Mouse (Mus musculus): ENCODE measurements around the gene Gtpbp1. TPM values are rescaled to one million over a fixed set of nuclear protein-coding genes. Genes with fewer than 3 reads are reported as not detected.
A peak's percentile ranks its signal among the peaks of the same experiment; 100 is the strongest.
"Not testable (repeated sequence)": the region's sequence is repeated elsewhere in the genome, so short reads cannot be mapped to it uniquely, and the experiment has no call there.

Gtpbp1 gene
- polyA plus RNA-seq, 1 experiment from 2014 or later, result 53.9 TPM

GRCm38 (mm10) chr15:79670249-79670971 is 20.2 kb upstream of the Gtpbp1 start, which contains the start of gene Tomm22:
TSS of gene Tomm22 (plus strand) at chr15:79670861.
- H3K27ac ChIP-seq, result peak within 1 kb of the TSS; percentile 88

GRCm38 (mm10) chr15:79670972-79671299 is 19.7 kb upstream of the Gtpbp1 start:
- no peak for DNase-seq (ENCODE audit: low spot score)
- peaks cover 6% of the 10 kb centered on the region for H3K4me1 ChIP-seq
- no peaks in the 10 kb centered on the region for H3K27me3 ChIP-seq (ENCODE audit: low read depth, poor library complexity, severe bottlenecking)
- WGBS, result under 1% methylated on average over 37 of the region's 37 CpGs
- H3K36me3 ChIP-seq, result peaks cover 64% of the 10 kb centered on the region
- H3K27ac ChIP-seq, result peak overlapping the region; percentile 88
- H3K4me3 ChIP-seq, result peak overlapping the region; percentile 94
- H3K9me3 ChIP-seq (replicated peaks), result no peaks in the 10 kb centered on the region

More at GRCm38 (mm10) chr15:79670249-79670971, 20.2 kb upstream of the Gtpbp1 start, which contains the start of gene Tomm22:
- Histone ChIP-seq H3K4me3 (peak within 1 kb of the TSS; percentile 94), H3K27me3 (ENCODE audit: low read depth, poor library complexity, severe bottlenecking) (no peaks in the 10 kb centered on the region), H3K9me3 (replicated peaks) (no peaks in the 10 kb centered on the region), H3K36me3 (peaks cover 64% of the 10 kb centered on the region), H3K4me1 (peaks cover 6% of the 10 kb centered on the region)
- peak; percentile 93 for DNase-seq (ENCODE audit: low spot score)
- 21% methylated on average over 33 of the region's 33 CpGs for WGBS

GRCm38 (mm10) chr15:79671828-79672348 is 18.8 kb upstream of the Gtpbp1 start:
- not testable (repeated sequence) for H3K27ac ChIP-seq; H3K9me3 ChIP-seq (replicated peaks); H3K4me1 ChIP-seq; H3K27me3 ChIP-seq (ENCODE audit: low read depth, poor library complexity, severe bottlenecking); DNase-seq (ENCODE audit: low spot score)
- 92% methylated on average over 11 of the region's 11 CpGs for WGBS
- H3K4me3 ChIP-seq, result peak overlapping the region; percentile 94
- H3K36me3 ChIP-seq, result peaks cover 64% of the 10 kb centered on the region

GRCm38 (mm10) chr15:79677936-79678335 is 12.7 kb upstream of the Gtpbp1 start:
- Histone ChIP-seq H3K4me1 (0 out of 2 replicates have a peak, but pooled peaks cover 3% of the 10 kb centered on the region), H3K9me3 (replicated peaks) (no peaks in the 10 kb centered on the region), H3K36me3 (peaks cover 73% of the 10 kb centered on the region), H3K27ac (no peak overlapping the region), H3K27me3 (ENCODE audit: low read depth, poor library complexity, severe bottlenecking) (no peaks in the 10 kb centered on the region), H3K4me3 (no peak overlapping the region)
- no peak for DNase-seq (ENCODE audit: low spot score)
- WGBS, result 96% methylated on average over 2 of the region's 2 CpGs

GRCm38 (mm10) chr15:79681973-79682372 is 8.7 kb upstream of the Gtpbp1 start:
- H3K27me3 ChIP-seq (ENCODE audit: low read depth, poor library complexity, severe bottlenecking), result no peaks in the 10 kb centered on the region
- DNase-seq (ENCODE audit: low spot score), result no peak
- no peaks in the 10 kb centered on the region for H3K9me3 ChIP-seq (replicated peaks)
- H3K4me1 ChIP-seq, result peaks cover 39% of the 10 kb centered on the region
- H3K27ac ChIP-seq, result no peak overlapping the region
- H3K36me3 ChIP-seq, result peaks cover 41% of the 10 kb centered on the region
- H3K4me3 ChIP-seq, result no peak overlapping the region
- WGBS, result 87% methylated on average over 4 of the region's 4 CpGs

- 92% methylated on average over 6 of the region's 6 CpGs for WGBS
- H3K36me3 ChIP-seq, result peaks cover 29% of the 10 kb centered on the region
- no peaks in the 10 kb centered on the region for H3K27me3 ChIP-seq (ENCODE audit: low read depth, poor library complexity, severe bottlenecking)
- no peaks in the 10 kb centered on the region for H3K9me3 ChIP-seq (replicated peaks)
- DNase-seq (ENCODE audit: low spot score), result no peak
- peaks cover 39% of the 10 kb centered on the region for H3K4me1 ChIP-seq
- no peak overlapping the region for H3K4me3 ChIP-seq
- no peak overlapping the region for H3K27ac ChIP-seq
These were observed 7.5 kb upstream of the Gtpbp1 start for GRCm38 (mm10) chr15:79683146-79683545.

- peak overlapping the region; percentile 92; the same call in 1 of the 2 replicates for H3K4me3 ChIP-seq
- H3K27me3 ChIP-seq (ENCODE audit: low read depth, poor library complexity, severe bottlenecking), result no peaks in the 10 kb centered on the region
- H3K36me3 ChIP-seq, result peaks cover 27% of the 10 kb centered on the region
- H3K4me1 ChIP-seq, result peaks cover 46% of the 10 kb centered on the region
- no peaks in the 10 kb centered on the region for H3K9me3 ChIP-seq (replicated peaks)
- 81% methylated on average over 19 of the region's 19 CpGs for WGBS
- no peak overlapping the region for H3K27ac ChIP-seq
- no peak for DNase-seq (ENCODE audit: low spot score)
These were observed 6.8 kb upstream of the Gtpbp1 start for GRCm38 (mm10) chr15:79683707-79684465.

- WGBS, result 88% methylated on average over 6 of the region's 6 CpGs
- no peaks in the 10 kb centered on the region for H3K27me3 ChIP-seq (ENCODE audit: low read depth, poor library complexity, severe bottlenecking)
- H3K9me3 ChIP-seq (replicated peaks), result no peaks in the 10 kb centered on the region
- H3K27ac ChIP-seq, result no peak overlapping the region
- peak overlapping the region; percentile 92 for H3K4me3 ChIP-seq
- no peak for DNase-seq (ENCODE audit: low spot score)
- peaks cover 20% of the 10 kb centered on the region for H3K36me3 ChIP-seq
- H3K4me1 ChIP-seq, result peaks cover 53% of the 10 kb centered on the region
These were observed 6.0 kb upstream of the Gtpbp1 start for GRCm38 (mm10) chr15:79684616-79685015.

GRCm38 (mm10) chr15:79685141-79685641 is 5.5 kb upstream of the Gtpbp1 start:
- no peaks in the 10 kb centered on the region for H3K27me3 ChIP-seq (ENCODE audit: low read depth, poor library complexity, severe bottlenecking)
- peaks cover 58% of the 10 kb centered on the region for H3K4me1 ChIP-seq
- peaks cover 17% of the 10 kb centered on the region for H3K36me3 ChIP-seq
- WGBS, result 28% methylated on average over 6 of the region's 6 CpGs
- H3K27ac ChIP-seq, result 0 out of 2 replicates have a peak overlapping the region, but pooled peaks have one; percentile 55
- no peaks in the 10 kb centered on the region for H3K9me3 ChIP-seq (replicated peaks)
- no peak for DNase-seq (ENCODE audit: low spot score)
- peak overlapping the region; percentile 92 for H3K4me3 ChIP-seq

GRCm38 (mm10) chr15:79686046-79686869 is 4.4 kb upstream of the Gtpbp1 start:
- Histone ChIP-seq H3K4me1 (peaks cover 59% of the 10 kb centered on the region), H3K36me3 (peaks cover 14% of the 10 kb centered on the region), H3K9me3 (replicated peaks) (no peaks in the 10 kb centered on the region), H3K4me3 (peak overlapping the region; percentile 92), H3K27ac (peak overlapping the region; percentile 95), H3K27me3 (ENCODE audit: low read depth, poor library complexity, severe bottlenecking) (no peaks in the 10 kb centered on the region)
- no peak for DNase-seq (ENCODE audit: low spot score)
- WGBS, result 28% methylated on average over 15 of the region's 15 CpGs

- peaks cover 69% of the 10 kb centered on the region for H3K4me1 ChIP-seq
- H3K36me3 ChIP-seq, result peaks cover 10% of the 10 kb centered on the region
- H3K27me3 ChIP-seq (ENCODE audit: low read depth, poor library complexity, severe bottlenecking), result no peaks in the 10 kb centered on the region
- peak overlapping the region; percentile 92 for H3K4me3 ChIP-seq
- DNase-seq (ENCODE audit: low spot score), result peak; percentile 78
- H3K9me3 ChIP-seq (replicated peaks), result no peaks in the 10 kb centered on the region
- H3K27ac ChIP-seq, result peak overlapping the region; percentile 95
- under 1% methylated on average over 27 of the region's 33 CpGs for WGBS
These were observed 3.5 kb upstream of the Gtpbp1 start for GRCm38 (mm10) chr15:79687175-79687574.

- no peaks in the 10 kb centered on the region for H3K27me3 ChIP-seq (ENCODE audit: low read depth, poor library complexity, severe bottlenecking)
- H3K27ac ChIP-seq, result peak within 1 kb of the TSS; percentile 95
- H3K36me3 ChIP-seq, result peaks cover 8% of the 10 kb centered on the region; the same call in 1 of the 2 replicates
- no peaks in the 10 kb centered on the region for H3K9me3 ChIP-seq (replicated peaks)
- peak; percentile 98 for DNase-seq (ENCODE audit: low spot score)
- peaks cover 73% of the 10 kb centered on the region for H3K4me1 ChIP-seq
- H3K4me3 ChIP-seq, result peak within 1 kb of the TSS; percentile 92
- WGBS, result under 1% methylated on average over 72 of the region's 72 CpGs
These were observed 2.9 kb upstream of the Gtpbp1 start, which contains the start of gene Josd1 for GRCm38 (mm10) chr15:79687646-79688267. TSS of gene Josd1 (minus strand) at chr15:79687919.
